Mouse (Mus musculus) spleen, adult 2 months (tissue): ENCODE measurements around the gene Ctse. TPM values are rescaled to one million over a fixed set of nuclear protein-coding genes. Genes with fewer than 3 reads are reported as not detected.

ENCODE experiments used
- DNase-seq, 2 experiments: peaks; one replicate each; pipeline versions ENCODE4 v3.0.0 to v3.0.0-alpha.2; 2012 to 2021; ENCODE audit warnings: low spot score in 2 of 2, low read depth in 1 of 2
- H3K27ac ChIP-seq: fragments of 200-500 bp; 2 replicates; pipeline ENCODE4 v1.5.1; 2012; ENCODE audit warnings: low read length, inconsistent platforms; ENCODE audit not compliant: insufficient read depth
- H3K27me3 ChIP-seq: fragments of 200-500 bp; 2 replicates; pipeline ENCODE4 v1.6.1; 2012; ENCODE audit warnings: mild to moderate bottlenecking, moderate library complexity, low read length, inconsistent platforms; ENCODE audit not compliant: control insufficient read depth, insufficient read depth
- H3K36me3 ChIP-seq: fragments of 200-500 bp; 2 replicates; pipeline ENCODE4 v1.6.1; 2012; ENCODE audit warnings: mild to moderate bottlenecking, low read length, inconsistent platforms; ENCODE audit not compliant: control insufficient read depth, insufficient read depth
- H3K4me1 ChIP-seq: fragments of 200-500 bp; 2 replicates; pipeline ENCODE4 v1.6.1; 2011; ENCODE audit warnings: inconsistent platforms; ENCODE audit not compliant: control insufficient read depth, insufficient read depth, insufficient read length
- H3K4me3 ChIP-seq: fragments of 200-500 bp; 2 replicates; pipeline ENCODE4 v1.5.1; 2011; ENCODE audit warnings: mild to moderate bottlenecking, inconsistent platforms; ENCODE audit not compliant: insufficient read depth, insufficient read length; ENCODE audit errors: extremely low read depth
- CTCF ChIP-seq: fragments of 200-500 bp; IDR thresholded peaks from 2 replicates; pipeline ENCODE4 v1.5.1; 2011; ENCODE audit warnings: mild to moderate bottlenecking, inconsistent platforms; ENCODE audit not compliant: insufficient read depth, insufficient read length, insufficient replicate concordance; ENCODE audit errors: extremely low read depth
- POLR2A ChIP-seq: fragments of 200-500 bp; IDR thresholded peaks from 2 replicates; pipeline ENCODE4 v1.6.1; 2011; ENCODE audit warnings: low read depth, low read length, inconsistent platforms
- WGBS: fragments of 180-500 bp; shearing (Covaris S2); methylation state at CpG from one replicate; pipeline ENCODE4 v1.1.7; 2018; 5-methylcytosine and 5-hydroxymethylcytosine counted together
- polyA plus RNA-seq: library from polyadenylated mRNA; depleted of rRNA; stranded (reverse); fragments of >200 nt; gene quantifications from 2 replicates; pipeline ENCODE4 v1.2.3, GENCODE M21; 2012; rRNA removed

Ctse gene
- 77.8 and 113 TPM in 2 replicates for polyA plus RNA-seq

DNA sequence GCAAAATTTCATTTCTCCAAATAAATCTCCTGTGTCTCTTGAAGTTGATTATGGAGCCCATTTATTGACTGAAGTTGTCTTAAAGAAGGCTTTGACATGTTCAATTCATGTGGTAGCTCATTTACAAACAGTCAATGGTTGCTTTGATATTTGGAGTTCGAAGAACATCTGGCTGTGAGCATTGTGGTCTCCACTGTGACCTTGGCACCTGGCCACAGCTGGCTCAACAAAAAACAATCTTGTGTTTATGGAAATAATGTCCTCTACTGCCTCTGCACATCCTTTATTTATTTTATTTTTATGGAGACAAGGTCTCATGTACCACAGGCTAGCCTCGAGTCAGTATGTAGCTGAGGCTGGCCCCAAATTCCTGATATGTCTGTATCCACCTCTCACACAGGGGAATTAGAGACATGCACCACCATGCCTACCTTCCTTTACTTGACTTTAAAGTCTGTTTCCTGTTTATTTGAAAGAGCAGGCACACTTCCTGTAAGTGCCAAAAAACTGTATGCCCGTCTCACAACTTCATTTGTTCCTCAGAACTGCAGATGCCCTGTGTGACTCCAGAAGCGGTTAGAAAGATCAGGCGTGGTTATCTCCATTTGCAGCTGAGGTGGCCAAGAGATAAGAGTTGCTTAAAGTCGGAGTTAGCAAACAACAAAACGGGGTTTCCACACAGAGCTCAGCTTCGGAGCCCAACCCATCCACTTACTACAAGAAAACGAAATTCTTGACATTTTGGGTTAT lies at the start of gene Ctse:
Gene Ctse (plus strand): TSS at position 516 of the 750 bp plus-strand sequence.
- Histone ChIP-seq H3K27me3 (no peaks in the 10 kb centered on the region), H3K27ac (peak within 1 kb of the TSS; percentile 92), H3K36me3 (no peaks in the 10 kb centered on the region; the same call in 1 of the 2 replicates), H3K4me3 (peak within 1 kb of the TSS; percentile 68), H3K4me1 (peaks cover 9% of the 10 kb centered on the region; the same call in 1 of the 2 replicates)
- peak; percentile 27; the same call in 1 of the 2 replicates for TF ChIP-seq POLR2A
- TF ChIP-seq CTCF: no peak
- DNase-seq: peak; percentile 43 to 64
- WGBS: 7% methylated on average over 9 of the region's 9 CpGs

DNA sequence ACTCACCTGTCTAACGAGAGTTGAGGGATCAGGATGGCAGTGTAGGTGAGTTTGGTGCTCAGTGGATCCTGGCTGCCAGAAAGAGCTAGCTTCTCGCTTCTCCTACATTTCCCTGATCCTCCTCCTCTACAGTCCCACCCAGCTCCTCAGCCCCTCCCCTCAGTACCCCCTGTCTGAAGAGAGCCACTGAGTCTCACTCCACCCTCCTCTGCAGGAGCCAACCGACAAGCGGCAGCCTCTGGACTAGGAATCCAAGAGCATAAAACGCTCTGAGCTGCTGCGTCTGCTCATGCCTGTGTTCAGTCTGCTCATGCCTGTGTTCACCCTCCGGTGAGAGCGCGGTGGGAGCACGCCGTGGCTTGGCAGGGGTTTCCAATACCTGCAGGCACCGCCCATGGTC lies 39.2 kb upstream of the Ctse start, which contains the start of gene Avpr1b:
Gene Avpr1b (plus strand): TSS at position 335 of the 400 bp plus-strand sequence.
- WGBS: 44% methylated on average over 12 of the region's 12 CpGs
- no peak for DNase-seq
- no peak for TF ChIP-seq CTCF
- no peak for TF ChIP-seq POLR2A
- H3K4me1 ChIP-seq: no peaks in the 10 kb centered on the region
- no peak within 1 kb of the TSS for H3K27ac ChIP-seq
- H3K27me3 ChIP-seq: 0 out of 2 replicates have a peak, but pooled peaks cover 2% of the 10 kb centered on the region
- no peaks in the 10 kb centered on the region for H3K36me3 ChIP-seq
- no peak within 1 kb of the TSS for H3K4me3 ChIP-seq

DNA sequence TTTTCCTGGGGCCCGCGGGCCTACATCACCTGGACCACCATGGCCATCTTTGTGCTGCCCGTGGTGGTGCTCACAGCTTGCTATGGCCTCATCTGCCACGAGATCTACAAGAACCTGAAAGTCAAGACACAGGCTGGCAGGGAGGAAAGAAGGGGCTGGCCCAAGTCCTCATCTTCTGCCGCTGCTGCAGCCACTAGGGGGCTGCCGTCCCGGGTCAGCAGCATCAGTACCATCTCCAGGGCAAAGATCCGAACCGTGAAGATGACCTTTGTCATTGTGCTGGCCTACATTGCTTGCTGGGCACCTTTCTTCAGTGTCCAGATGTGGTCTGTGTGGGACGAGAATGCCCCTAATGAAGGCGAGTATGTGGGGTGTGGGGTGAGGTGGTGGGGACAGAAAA lies 37.8 kb upstream of the Ctse start:
- TF ChIP-seq CTCF (no peak), POLR2A (no peak)
- DNase-seq: peak in 1 of 2 experiments; percentile 5
- H3K36me3 ChIP-seq: no peaks in the 10 kb centered on the region
- H3K4me3 ChIP-seq: no peak overlapping the region
- H3K4me1 ChIP-seq: no peaks in the 10 kb centered on the region
- WGBS: 38% methylated on average over 11 of the region's 11 CpGs
- H3K27me3 ChIP-seq: 0 out of 2 replicates have a peak, but pooled peaks cover 2% of the 10 kb centered on the region
- no peak overlapping the region for H3K27ac ChIP-seq

DNA sequence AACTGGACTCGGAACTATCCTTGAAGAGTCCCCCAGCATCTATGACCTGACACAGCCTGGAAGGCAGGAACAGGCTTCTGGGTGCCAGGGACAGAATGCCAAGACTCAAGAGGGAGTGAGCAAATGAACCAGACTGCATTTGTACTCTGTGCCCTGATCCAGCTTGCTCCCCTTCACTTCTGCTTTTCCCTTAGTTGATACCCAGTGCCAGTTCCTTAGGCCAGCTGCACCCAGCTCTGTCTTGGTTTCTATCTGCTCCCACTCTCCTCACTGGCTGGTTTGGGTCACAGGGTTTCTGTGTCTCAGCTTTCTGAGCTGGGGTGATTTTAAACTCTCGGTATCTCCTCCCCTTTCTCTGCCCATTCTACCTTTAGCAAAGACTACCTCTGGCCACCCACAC lies 31.4 kb upstream of the Ctse start:
- H3K27ac ChIP-seq: no peak overlapping the region
- H3K4me3 ChIP-seq: no peak overlapping the region
- no peaks in the 10 kb centered on the region for H3K36me3 ChIP-seq
- no peaks in the 10 kb centered on the region for H3K4me1 ChIP-seq
- TF ChIP-seq CTCF: no peak
- TF ChIP-seq POLR2A: no peak
- WGBS: 77% methylated on average over 2 of the region's 2 CpGs
- no peak for DNase-seq
- H3K27me3 ChIP-seq: no peaks in the 10 kb centered on the region

DNA sequence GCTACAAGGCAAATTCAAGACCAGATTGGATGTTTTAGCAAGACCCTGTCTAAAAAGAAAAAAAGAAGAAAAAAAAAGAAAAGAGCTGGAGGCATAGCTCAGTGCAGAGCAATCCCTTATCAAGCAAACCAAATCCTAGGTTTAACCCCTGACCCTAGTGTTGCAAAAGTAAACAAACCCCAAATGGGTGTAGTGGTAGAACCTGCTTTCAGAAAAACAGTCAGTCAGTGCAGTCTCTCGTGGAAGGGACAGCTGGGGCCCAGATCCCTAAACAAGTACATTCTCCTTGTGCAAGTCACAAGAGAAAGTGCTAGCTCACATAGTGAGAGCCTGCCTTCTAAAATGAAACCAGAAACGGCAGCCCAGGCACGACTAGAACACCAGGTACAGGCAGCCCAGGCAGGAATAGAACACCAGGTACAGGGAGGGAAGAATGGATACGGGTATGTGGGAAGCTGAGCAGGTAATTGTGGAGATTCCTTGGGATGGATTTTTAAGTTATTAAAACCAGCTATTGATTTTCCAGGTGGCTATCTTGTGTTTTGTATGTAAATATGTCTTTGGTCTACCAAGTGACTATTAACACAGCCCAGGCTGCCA lies 25.4 kb upstream of the Ctse start:
- TF ChIP-seq CTCF (no peak), POLR2A (no peak)
- DNase-seq: peak in 1 of 2 experiments; percentile 15
- Histone ChIP-seq H3K4me1 (no peaks in the 10 kb centered on the region), H3K36me3 (no peaks in the 10 kb centered on the region), H3K4me3 (no peak overlapping the region), H3K27ac (no peak overlapping the region), H3K27me3 (no peaks in the 10 kb centered on the region)
- 72% methylated on average over 4 of the region's 4 CpGs for WGBS

DNA sequence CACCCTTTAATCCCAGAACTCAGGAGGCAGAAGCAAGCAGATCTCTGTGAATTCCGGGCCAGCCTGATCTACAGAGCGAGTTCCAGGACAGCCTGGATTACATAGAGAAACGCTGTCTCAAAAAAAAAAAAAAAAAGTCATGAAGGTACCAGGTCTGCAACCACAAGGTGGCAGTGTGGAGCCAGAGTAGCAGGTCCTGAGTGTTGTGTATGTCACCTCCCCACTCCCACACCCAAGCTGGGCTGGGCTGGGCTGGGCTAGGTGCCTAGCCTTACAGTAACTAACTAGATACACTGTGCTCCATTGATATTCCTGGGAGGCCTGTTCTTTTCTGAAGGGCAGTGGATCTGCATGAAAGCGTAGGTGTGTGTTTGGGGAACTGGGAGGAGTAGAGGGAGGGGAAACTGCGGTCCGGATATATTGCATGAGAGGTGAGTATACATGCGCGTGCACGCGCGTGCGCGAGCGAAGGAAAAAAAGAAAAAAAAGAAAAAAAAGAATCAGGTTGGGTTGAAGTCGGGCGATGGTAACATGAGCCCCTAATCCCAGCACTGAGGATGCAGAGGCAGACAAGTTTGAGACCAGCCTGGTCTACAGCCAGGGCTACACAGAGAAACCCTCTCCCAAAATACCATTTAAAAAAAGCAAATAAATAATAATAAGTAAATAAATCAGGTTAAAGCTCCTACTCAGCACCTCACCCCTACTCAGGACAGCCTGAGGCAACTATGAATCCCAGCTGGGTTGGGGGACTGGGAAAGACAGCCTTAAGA lies 24.6 kb upstream of the Ctse start:
- peak; percentile 70 to 77 for DNase-seq
- Histone ChIP-seq H3K4me3 (no peak overlapping the region), H3K4me1 (no peaks in the 10 kb centered on the region), H3K27me3 (no peaks in the 10 kb centered on the region), H3K27ac (no peak overlapping the region), H3K36me3 (no peaks in the 10 kb centered on the region)
- 74% methylated on average over 16 of the region's 16 CpGs for WGBS
- TF ChIP-seq POLR2A: no peak
- peak; percentile 63; the same call in 1 of the 2 replicates for TF ChIP-seq CTCF
